Mouse (Mus musculus) adrenal gland, postnatal 14 days (tissue): Measurements from ENCODE around the gene Gm45808. TPM values are rescaled to one million over a fixed set of nuclear protein-coding genes. Genes with fewer than 3 reads are reported as not detected.
A peak's percentile ranks its signal among the peaks of the same experiment; 100 is the strongest.
"Not testable (repeated sequence)": the region's sequence is repeated elsewhere in the genome, so short reads cannot be mapped to it uniquely, and the experiment has no call there.

Source experiments
- DNase-seq: peaks from one replicate; pipeline ENCODE4 v3.0.0; 2021; ENCODE audit warnings: mixed read lengths
- long read RNA-seq, 2 experiments: library from polyadenylated mRNA; stranded (forward); transcript quantifications; one replicate each; pipeline ENCODE4 v2.0.0; 2021
- total RNA-seq: library from RNA; stranded (reverse); gene quantifications from 2 replicates; pipeline ENCODE4 v1.2.3, GENCODE M21; 2021

Gm45808 gene
- total RNA-seq = 24.6 and 31.2 TPM in 2 replicates
- long read RNA-seq, experiment 1 = 0 reads
- long read RNA-seq, experiment 2 = 0 reads

DNA sequence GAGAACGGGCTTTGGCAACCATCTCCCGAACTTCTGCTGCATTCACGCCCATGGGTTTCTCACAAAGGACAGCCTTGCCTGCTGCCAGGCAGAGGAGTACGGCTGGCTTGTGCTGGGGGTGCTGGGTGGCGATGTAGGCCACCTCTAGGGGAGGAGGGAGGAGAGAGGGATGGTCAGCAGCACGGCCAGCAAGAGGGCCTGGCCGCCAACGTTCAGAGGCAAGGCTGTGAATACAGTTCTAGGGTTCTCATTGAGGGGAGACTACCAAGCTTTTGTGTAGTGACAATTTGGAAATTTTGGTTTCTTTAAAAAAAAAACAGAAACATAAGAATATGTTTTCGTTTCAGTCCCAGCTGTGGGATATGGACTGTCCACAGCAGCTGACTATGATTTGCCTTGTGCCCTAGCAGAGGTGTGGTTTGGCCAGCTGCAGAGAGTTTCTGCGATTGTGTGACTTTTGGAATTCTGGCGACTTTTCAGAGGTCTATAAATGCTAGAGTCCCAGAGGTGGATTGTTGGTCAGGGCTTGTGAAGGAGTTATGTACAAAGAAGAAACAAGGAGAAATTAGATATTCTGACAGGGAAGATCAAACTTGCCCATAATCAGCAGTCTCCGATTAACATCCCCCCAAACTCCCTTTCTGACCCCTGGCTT is at the start of gene Gm45808:
Gm45808 (minus strand) TSS at position 51 of the 655 bp plus-strand sequence.
- DNase-seq = no peak

DNA sequence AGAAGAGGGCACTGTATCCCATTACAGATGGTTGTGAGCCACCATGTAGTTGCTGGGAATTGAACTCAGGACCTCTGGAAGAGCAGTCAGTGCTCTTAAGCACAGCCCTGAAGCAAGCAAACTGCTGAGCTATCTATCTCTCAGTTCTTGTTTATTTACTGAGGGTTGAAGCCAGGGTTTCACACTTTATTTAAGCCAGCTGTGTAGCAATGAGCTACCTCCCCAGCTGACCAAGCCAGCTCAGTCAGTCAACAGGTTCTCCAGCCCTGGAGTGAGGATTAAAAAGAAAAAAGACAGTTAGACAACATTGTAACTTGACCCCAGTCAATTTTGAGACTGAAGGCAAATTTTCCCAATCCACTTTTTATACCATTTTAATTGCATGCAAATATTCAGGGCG is 49.1 kb upstream of the Gm45808 start:
- DNase-seq = no peak

DNA sequence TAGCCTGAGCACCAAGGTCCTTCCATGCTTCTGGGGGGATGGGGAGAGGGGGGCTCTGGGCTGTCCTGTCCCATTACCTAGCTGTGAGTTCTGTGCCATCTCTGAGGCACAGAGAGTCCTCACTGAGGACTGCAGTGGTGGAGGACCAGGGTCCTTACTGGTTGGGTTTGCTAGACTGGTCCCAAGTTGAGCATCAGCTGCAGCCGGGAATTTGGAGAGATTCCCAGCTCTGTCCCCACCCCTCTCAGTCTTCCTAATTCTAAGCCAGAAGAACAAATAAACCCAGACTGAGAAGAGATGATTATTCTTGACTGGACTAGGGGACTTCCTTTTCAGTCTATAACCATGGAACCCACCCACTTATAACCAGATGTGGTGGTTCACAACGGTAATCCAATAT is 44.0 kb upstream of the Gm45808 start:
- no peak for DNase-seq

DNA sequence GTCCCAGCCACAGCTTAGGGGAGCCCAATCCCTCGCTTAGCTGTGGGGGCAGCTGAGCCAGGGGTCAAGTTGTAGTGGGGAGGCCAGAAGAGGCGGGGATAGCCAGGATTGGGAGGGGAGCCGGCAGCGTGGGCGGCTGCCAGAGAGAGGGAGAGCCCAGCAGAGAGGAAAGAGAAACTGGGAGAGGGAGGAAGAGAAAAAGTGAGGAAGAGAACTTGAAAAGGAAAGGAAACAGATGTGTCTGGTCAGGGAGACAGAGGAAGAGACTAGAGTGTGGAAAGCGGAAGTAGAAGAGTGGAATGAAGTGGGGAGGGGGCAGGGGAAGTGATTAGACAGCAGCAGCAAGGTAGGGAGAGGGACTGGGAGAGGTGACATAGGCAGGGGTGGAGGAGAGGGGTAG is 42.9 kb upstream of the Gm45808 start:
- DNase-seq = peak; percentile 27

DNA sequence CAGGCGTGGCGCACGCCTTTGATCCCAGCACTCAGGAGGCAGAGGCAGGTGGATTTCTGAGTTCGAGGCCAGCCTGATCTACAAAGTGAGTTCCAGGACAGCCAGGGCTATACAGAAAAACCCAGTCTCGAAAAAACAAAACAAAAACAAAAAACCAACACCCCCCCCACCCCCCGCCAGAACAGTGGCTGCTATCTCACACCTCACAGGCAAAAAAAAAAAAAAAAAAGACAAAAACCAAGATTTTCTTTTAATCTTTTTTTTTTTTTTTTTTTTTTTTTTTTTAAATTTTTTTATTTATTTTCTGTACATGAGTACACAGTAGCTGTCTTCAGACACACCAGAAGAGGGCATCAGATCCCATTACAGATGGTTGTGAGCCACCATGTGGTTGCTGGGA is 40.6 kb upstream of the Gm45808 start:
- DNase-seq = not testable (repeated sequence)

DNA sequence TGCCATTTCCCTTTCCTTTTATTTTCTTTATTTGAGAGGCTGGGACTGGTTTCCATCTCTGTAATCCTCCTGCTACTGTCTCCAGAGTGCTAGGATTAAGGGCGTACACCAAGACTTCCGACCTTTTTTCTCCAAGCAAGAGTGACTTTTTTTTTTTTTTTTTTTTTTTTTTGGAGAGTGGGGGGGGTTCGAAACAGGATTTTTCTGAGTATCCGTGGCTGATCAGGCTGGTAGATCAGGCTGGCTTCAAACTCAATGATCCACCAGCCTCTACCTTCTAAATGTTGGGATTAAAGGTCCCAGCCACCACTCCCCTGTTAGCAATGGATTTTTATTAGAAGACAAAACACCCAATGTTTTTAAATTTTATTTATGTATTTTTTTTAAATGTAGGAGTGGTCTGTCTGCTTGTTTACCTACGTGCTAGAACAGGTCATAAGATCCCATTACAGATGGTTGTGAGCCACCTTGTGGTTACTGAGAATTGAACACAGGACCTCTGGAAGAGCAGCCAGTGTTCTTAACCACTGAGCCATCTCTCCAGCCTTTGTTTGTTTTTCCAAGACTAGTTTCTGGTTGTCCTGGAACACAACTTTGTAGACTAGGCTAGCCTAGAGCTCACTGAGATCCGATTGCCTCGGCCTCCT is 40.0 kb upstream of the Gm45808 start:
- no peak for DNase-seq

DNA sequence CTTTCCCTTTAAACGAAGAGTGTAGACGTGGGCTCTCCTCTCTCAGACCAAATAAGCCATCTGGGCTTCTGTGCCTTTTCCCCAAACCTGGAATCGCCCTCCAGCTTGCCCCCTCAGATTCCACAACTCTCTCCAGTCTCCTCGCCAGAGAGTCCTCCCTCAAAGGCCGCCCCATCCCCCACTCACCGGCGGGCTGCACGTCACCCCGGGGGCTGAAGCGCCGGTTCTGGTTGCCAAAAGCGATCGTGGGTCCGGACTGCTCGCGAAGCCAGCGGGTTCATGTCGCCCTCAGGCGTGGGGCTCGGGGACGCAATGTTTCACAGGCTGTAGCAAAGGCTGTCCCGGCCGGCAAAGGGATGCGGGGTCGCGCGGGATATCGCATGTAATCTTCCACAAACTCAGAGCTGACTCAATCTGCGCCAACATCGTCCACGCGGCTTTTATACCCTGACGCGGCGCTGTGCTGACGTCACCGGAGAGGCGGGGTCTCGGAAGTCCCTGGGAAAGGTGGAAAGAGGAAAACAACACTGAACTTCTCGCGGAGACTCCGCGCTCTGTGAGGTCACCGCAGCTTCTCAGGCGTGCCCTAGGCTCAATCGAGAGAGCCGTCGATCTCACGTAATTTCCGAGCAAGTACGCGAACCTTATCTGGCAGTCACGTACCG is 39.3 kb upstream of the Gm45808 start, which contains the start of the genes Ppp1r15a and Plekha4:
Ppp1r15a (minus strand) TSS at position 460 of the 665 bp plus-strand sequence.
Plekha4 (plus strand) TSS at position 522 of the 665 bp plus-strand sequence.
- DNase-seq = peak; percentile 97

DNA sequence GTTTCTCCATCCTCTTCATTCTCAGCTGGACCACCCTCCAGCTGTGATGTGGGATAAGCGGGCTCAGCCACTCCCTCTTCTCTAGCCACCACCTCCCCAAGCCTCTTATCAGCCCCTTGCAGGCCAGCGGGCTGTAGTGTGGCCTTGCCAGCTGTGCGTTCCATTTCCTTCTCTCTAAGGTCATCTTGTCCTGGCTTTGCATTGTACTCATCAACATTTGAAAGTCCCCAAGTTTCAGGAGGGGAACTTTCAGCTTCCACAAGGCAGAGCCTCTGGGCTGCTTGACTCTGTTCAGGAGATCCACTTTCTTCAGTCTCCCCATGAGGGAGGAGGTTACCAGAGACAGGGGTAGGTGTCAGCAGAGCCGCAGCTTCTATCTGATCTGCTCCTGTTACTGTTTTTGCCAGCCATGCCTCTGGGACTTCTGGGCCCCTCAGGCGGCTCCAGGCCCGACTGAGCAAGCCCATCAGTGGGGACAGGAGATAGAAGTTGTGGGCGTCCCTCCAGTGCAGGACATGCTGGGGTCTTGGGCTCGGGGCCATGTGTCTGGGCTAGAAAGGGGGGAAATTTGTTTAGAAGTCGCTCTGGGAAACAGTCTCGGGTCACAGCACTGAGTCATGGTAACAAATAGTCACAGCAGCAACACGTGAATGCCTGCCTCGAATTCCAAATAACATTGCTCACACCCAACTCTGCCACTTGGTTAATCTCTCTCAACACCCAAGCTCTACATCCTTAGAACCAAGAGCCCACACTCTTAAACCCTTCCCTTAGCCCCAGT is 38.4 kb upstream of the Gm45808 start:
- DNase-seq = peak; percentile 52

DNA sequence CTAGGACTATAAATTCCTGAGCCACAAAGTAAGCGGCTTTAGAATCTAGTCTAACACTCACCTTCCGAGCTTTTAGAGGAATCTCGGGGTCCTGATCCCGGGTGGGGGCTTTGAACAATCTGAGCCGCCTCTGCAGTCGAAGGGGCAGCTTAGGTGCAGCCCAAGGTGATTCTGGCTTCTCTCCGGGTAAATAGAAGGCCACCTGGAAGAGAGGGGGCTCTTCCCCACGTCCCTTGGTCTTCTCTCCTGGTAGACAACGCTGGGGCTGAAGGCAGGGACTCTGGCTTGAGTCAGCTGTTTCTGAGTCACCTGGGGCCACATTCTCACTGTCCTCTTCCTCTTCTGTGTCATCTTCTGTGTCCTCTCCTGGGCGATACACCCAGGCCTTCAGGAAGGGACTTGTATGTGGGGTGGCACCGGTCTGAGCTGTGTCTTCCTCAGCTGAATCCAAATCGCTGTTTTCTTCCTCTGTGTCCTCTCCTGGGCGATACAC is 37.1 kb upstream of the Gm45808 start:
- no peak for DNase-seq

DNA sequence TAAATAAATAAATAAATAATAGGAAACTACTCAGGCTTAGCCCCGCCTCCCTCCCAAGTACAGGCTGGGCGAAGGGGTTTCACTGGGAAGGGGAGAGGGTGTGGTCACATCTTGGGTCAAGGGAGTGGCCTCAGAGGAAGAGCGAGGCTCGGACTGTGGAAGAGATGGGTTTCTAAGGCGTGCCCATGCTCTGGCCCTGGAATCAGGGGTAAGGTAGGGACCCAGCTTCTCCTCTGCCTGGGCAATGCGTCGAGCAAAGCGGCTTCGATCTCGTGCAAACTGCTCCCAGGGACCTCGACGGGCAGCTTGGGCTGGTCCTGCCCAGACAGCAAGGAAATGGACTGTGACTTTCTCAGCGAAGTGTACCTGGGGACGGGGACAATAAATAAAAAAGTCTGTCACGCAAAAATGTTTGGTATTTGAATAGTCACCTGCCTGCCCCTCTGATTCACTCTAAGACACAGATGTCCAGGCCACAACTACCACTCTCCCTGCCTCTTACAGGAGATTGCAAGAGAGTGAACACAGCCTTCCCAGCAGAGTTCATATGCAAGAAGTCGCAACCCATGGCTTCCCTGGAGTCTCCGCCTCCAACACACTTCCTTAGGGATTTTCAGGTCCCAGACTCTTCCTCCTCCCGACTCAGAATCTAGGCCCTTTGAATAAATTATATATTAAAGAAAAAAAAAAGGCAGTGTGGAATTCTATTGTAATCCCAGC is 36.5 kb upstream of the Gm45808 start:
- DNase-seq = no peak

DNA sequence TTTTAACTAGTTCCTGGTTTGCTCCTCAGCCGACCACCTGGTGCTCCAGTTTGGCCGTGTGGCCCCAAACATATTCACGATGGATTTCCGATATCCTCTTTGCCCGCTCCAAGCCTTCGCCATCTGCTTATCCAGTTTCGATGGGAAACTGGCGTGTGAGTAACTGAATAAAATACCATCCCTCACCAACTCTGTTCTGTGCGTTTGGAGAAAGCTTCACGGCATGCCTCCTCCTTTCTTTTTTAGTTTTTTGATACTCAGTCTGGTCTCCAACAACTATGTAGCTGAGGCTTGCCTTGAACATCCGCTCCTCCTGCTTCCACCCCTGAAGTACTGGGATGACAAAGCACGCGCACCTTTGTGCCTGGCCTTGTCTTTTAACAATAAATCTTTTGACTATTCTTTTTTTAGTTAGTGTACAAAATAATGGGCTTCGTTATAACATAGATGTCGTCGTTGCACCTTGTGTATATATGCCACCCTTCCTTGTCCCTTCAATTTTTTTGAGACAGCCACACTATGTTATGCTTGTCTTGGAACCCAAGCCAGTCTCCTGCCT is 35.7 kb upstream of the Gm45808 start:
- DNase-seq = no peak

DNA sequence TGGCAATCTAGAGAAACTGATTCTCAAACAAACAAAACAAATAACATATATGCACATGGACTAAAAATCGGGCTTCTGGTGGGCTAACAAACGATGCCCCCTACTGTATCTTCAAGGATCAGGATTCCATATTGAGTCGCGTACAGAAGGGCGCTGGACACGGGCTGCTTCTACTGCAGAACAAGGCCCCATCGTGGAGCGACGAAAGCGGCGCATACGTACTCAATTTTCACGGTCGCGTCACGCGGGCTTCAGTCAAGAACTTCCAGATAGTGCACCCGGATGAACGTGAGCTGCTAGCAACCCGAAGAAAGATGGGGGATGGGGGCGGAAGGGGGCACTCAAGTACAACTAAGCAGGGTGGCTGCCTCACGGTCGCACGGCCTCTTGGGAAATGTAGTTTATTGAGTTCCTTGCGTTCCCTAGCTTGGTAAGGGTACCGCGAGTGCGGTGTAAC is 35.1 kb upstream of the Gm45808 start:
- peak; percentile 92 for DNase-seq

DNA sequence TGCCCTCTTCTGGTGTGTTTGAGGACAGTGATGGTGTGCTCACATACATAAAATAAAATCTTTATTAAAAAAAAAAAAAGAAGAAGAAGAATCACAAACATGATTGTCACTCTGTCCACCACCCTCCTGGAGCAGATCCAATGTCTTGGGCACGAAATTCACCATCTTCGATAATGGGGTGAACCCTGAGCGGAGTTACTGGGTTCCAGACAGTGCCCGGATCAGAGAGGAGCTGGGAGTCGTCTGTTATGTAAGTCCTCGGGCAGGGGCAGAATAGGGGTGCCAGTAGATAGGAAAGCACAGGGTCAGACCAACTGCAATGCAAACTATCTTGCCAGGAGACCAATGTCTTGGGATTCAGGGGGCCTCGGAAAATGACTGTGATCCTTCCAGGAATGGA is 34.0 kb upstream of the Gm45808 start:
- no peak for DNase-seq

DNA sequence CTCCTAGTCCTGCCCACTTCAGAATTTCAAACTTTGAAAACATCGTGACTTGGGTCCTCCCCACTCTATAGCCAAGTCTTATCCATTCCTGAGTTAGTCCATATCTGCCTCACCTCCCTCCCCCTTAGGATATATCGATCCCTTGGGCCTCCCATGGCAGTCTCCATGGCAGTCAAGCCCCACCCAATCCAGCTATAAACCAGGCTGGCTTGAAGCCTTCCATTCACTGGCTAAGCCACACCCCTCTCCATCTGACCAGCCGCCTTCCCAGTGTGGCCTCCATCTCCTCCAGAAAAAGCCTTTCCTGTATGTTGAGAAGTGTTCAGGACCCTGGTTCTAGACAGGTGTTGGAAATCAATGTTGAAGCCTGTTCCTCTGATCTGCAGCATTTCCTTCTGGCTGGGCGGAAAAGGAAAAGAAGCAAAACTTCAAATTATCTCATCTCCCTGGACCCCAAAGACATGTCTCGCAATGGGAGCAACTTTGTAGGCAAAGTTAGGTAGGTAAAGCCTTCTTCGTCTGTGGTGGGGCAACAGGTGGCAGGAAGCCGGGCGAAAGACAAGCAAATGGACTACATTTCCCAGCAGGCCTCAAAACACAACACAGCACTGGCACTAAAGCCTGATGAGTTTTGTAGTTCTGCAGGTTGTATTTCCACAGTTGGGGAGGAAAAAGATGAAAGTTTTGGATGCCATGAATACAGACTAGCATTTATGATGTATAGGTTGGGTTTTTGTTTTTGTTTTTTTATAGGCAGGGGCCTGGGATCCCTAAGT is 32.9 kb upstream of the Gm45808 start:
- no peak for DNase-seq

DNA sequence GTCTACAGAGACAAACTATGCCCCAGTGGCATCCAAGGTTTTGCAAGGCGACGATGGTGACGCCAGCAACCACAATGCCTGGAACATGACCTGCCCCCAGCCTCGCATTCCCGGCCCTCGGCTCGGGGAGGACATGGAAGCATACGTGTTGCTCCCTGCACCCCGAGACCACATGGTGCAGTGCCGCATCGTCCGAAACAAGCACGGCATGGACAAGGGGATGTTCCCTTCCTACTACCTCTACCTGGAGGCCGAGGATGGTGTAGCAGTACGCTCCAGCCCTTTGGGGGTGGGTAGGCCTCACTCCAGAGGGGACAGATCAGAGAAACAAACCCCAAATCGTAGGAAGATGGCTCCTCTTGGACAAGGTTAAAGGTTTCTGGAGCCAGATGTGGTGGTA is 32.0 kb upstream of the Gm45808 start:
- no peak for DNase-seq

DNA sequence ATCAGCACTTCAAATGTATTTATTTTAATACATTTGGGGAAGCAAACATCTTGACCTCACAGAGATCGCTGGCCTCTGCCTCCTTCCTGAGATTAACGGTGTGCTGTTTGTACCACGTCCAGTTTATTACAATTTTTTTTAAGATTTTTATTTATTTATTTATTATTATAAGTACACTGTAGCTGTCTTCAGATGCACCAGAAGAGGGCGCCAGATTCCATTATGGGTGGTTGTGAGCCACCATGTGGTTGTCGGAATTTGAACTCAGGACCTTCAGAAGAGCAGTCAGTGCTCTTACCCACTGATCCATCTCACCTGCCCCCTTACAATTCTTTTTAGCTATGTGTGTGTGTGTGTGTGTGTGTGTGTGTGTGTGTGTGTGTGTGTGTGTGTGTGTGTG is 30.2 kb upstream of the Gm45808 start:
- DNase-seq = not testable (repeated sequence)

DNA sequence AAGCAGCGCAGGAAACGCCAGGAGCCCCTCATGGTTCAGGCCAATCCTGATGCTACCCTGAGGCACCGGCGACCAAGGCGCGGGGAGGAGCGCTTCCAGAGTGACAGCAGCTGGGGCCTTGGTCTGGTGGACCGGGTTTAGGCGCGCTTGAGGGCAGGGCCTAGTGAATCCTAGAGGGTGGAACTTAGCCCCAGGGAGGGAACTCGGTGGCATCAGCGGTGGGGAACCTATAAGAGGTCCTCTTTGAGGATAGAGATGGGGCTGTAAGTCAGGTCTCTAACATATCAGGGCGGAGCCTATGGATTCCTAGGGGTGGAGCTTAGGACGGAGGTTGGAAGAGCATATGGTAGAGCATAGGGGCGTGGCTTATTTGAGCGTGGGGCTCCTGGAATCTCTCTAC is 28.8 kb upstream of the Gm45808 start:
- no peak for DNase-seq

DNA sequence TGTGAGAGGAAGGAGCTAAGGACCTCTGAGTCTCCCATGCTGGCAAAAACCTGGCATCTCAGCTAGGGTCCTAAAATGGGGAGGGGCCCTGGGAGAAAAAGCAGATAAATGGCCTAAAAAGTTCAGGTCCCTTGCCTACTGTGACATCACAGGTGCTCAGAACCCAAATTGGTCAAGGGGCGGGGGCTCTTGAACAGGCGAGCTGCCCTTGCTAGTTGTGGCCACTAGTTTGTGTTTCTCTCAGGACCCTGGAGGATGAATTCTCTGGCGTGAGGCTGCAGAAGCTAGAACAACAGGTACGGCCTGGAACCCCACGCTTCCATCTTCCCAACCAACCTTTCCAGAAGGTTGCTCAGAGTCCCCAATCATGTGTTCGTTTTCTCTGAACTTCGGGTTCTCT is 27.8 kb upstream of the Gm45808 start:
- no peak for DNase-seq

DNA sequence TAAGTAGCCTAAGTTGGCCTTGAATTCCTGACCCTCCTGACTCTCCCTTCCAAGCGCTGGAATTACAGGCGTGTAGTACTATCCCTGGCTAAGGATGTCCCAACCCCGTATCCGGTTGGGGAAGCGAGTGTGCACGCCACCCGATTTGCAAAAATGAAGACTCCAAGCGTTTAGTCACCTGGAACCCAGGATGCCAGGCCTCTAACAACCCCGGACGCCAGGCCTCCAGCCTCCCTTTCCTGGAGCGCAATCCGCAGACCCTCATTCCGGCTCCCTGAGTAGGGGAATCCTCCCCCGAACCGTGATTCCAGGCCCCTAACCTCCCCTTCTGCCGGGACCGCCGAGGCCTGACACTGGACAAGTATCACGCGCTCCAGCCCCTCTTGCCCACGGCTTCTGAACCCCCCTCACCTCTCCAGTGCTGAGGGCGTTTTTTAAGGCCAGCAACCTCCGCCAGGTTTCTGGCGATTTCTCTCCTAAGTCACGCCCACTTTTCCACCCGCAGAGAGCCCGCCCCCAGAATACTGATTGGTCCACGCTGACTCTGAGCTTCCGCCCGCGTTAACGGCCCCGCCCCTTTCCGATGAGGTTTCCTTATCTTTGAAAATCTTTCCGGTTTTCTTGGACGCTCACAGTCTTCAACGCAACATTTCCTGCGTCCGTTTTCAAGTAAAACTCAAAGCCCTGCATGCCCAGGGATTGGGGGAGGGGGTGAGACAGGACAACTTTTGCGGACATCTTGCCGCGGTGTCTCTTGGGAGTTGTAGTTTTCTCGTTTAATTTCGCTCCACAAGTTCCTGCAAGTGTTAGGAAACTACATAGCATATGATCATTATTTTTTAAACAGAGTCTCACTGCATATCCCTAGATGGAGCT is 23.5 kb upstream of the Gm45808 start, which contains the start of gene Nucb1:
Nucb1 (minus strand) TSS at position 495 of the 876 bp plus-strand sequence.
- peak; percentile 95 for DNase-seq
